Mouse (Mus musculus) lung, postnatal 10 days (tissue): ENCODE measurements at regions not wholly inside any gene's neighbourhood (a gene's known extent, or its start where the extent isn't known, plus 50 kb on each side); places are given as distances from the start of the nearest gene placed in this dataset.
"Not testable (repeated sequence)": the region's sequence is repeated elsewhere in the genome, so short reads cannot be mapped to it uniquely, and the experiment has no call there.

Experiments used
- DNase-seq: peaks from one replicate; pipeline ENCODE4 v3.0.0; 2021

- DNase-seq, result peak; percentile 59
These were observed 59.5 kb upstream of the Zbtb18 start for GRCm38 (mm10) chr1:177382596-177383190.

GRCm38 (mm10) chr1:177382147-177382546, 60.0 kb upstream of the Zbtb18 start:
- DNase-seq, result no peak

- no peak for DNase-seq
These were observed 64.0 kb upstream of the Zbtb18 start for GRCm38 (mm10) chr1:177378112-177378511.

- DNase-seq, result peak; percentile 2
These were observed 68.8 kb upstream of the Zbtb18 start for GRCm38 (mm10) chr1:177373226-177373825.

GRCm38 (mm10) chr1:177372066-177372465, 70.1 kb upstream of the Zbtb18 start:
- DNase-seq, result no peak

GRCm38 (mm10) chr1:177367864-177368610, 74.1 kb upstream of the Zbtb18 start:
- DNase-seq, result no peak

- DNase-seq, result no peak
These were observed 75.2 kb upstream of the Zbtb18 start for GRCm38 (mm10) chr1:177366914-177367313.

- DNase-seq, result no peak
These were observed 75.7 kb upstream of the Zbtb18 start for GRCm38 (mm10) chr1:177366475-177366874.

GRCm38 (mm10) chr1:177364355-177364754, 77.8 kb upstream of the Zbtb18 start:
- no peak for DNase-seq

- no peak for DNase-seq
These were observed 79.8 kb upstream of the Zbtb18 start for GRCm38 (mm10) chr1:177362398-177362797.

- no peak for DNase-seq
These were observed 90.5 kb upstream of the Akt3 start for GRCm38 (mm10) chr1:177348400-177349092.

- DNase-seq, result no peak
These were observed 89.2 kb upstream of the Akt3 start for GRCm38 (mm10) chr1:177347208-177347607.

GRCm38 (mm10) chr1:177346540-177346939, 88.5 kb upstream of the Akt3 start:
- DNase-seq, result no peak

GRCm38 (mm10) chr1:177345540-177345939, 87.5 kb upstream of the Akt3 start:
- no peak for DNase-seq

GRCm38 (mm10) chr1:177343949-177344348, 85.9 kb upstream of the Akt3 start:
- DNase-seq, result no peak

GRCm38 (mm10) chr1:177343121-177343520, 85.1 kb upstream of the Akt3 start:
- no peak for DNase-seq

GRCm38 (mm10) chr1:177340232-177340631, 82.2 kb upstream of the Akt3 start:
- DNase-seq, result no peak

GRCm38 (mm10) chr1:177339207-177339787, 81.3 kb upstream of the Akt3 start:
- DNase-seq, result not testable (repeated sequence)

GRCm38 (mm10) chr1:177338466-177339206, 80.6 kb upstream of the Akt3 start:
- peak; percentile 53 for DNase-seq

- no peak for DNase-seq
These were observed 79.8 kb upstream of the Akt3 start for GRCm38 (mm10) chr1:177337756-177338155.

- DNase-seq, result no peak
These were observed 79.1 kb upstream of the Akt3 start for GRCm38 (mm10) chr1:177337141-177337540.

GRCm38 (mm10) chr1:177336436-177336835, 78.4 kb upstream of the Akt3 start:
- no peak for DNase-seq
